Mouse (Mus musculus) adrenal gland, postnatal 10 days (tissue): ENCODE measurements at regions not wholly inside any gene's neighbourhood (a gene's known extent, or its start where the extent isn't known, plus 50 kb on each side); places are given as distances from the start of the nearest gene placed in this dataset.
"Not testable (repeated sequence)": the region's sequence is repeated elsewhere in the genome, so short reads cannot be mapped to it uniquely, and the experiment has no call there.

Experiments
- DNase-seq: peaks from one replicate; pipeline ENCODE4 v3.0.0; 2021; ENCODE audit warnings: mixed read lengths

DNA sequence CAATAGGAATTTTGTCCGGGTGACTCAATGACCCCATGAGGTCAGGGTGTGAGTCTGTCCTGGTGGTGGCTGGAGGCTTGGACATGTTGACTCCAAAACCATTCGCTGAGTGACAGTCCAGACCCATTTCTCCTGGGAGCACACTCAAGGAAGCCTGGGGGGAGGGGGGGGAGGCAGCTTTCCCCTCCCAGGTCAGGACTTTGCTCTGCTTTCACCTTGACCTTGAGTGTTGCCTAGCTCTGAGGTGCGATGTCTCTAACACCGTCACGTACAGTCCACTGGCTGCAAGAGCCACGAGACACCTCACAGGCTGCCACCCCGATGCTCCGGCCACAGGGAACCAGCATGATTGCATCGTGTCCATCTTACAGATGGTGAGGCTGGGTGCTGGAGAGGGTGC lies 127.3 kb upstream of the A430005L14Rik start:
- no peak for DNase-seq

DNA sequence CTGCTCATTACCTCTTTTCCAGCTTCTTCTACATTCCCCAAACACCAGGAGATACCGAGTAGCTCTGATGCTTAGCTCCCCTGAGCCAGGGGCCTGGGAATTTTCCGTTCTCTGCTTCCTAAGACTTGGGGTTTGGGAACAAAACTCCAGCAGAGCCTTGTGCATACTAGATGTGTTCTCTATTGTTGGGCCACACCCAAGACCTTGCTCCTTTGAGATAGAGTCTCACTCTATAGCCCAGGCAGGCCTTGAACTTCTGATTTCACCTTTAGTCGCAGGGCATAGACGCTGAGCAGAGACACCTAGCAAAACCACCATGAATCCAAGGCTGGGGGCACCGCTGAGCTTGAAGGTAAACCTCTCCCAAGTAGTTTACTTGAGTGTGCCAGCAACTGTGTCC lies 126.5 kb upstream of the A430005L14Rik start:
- DNase-seq, result no peak

DNA sequence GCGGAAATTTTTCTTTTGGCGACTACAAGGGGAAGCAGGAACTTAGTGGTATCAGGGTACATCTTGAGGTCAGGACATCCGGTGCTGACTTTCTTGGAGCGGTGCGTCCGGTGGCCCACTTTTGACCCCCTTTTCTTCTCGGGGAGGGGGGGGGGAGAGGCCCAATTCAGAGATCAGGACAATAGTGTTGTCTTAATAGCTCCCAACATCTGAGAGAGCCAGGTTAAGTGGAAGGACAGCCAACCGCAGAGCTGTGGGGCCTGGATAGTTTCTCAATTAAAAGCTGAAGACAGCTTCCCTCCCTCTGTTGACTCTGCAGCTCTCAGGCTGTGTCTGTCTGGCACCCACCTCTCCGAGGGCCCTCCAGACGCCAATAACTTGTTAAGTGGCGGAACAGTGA lies 125.8 kb upstream of the A430005L14Rik start:
- not testable (repeated sequence) for DNase-seq

DNA sequence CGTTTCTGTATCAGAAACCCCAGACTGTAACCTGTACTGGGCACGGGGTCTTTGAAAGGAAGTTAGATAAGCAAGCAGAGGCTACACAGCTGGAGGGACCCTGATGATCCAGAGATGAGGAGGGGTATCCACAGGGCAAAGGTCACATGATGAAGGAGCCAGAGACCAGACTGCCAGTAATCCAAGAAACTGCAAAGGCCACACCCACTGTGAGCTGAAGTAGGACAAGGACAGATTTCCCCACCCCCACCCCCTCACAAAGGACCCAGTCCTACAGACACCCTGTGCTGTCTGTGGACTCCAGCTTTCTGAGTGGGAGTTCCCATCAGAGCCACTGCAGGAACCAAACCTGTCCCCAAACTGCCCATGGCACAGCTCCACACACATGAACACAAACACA lies 124.9 kb upstream of the A430005L14Rik start:
- DNase-seq, result no peak

DNA sequence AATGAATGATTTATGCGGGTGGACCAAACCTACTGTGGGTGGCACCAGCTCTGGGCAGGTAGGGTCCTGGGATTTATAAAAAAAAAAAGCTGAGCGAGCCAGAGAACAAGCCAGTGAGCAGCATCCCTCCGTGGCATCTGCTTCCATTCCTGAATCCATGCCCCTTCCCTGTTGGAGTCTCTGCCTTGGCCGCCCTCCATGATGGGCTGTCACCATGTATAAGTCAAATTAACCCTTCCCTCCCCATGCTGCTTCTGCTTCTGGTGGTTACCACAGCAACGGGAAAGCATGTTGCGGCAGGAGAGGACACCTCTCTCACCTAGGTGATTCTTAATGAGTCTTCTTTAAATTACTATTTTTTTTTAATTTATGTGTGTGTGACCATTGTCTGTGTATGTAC lies 112.3 kb upstream of the A430005L14Rik start:
- DNase-seq, result no peak

DNA sequence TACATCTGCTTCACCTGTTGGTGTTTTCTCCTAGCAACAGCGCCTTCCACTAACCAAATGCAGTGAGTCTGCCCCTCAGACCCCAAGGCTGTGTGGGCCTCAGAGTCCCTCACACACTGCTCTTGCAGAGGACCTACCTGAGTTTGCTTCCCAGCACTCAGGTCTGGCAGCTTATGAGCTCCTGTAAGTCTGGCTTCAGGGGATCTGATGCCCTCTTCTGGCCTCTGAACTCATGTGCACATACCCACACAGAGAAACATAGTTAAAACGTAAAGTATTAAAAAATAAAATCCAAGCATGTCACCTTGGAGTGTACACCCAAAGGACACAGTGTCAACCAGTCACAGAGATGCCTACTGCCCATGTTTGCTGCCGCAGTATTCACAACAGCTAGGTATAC lies 108.8 kb upstream of the A430005L14Rik start:
- no peak for DNase-seq

DNA sequence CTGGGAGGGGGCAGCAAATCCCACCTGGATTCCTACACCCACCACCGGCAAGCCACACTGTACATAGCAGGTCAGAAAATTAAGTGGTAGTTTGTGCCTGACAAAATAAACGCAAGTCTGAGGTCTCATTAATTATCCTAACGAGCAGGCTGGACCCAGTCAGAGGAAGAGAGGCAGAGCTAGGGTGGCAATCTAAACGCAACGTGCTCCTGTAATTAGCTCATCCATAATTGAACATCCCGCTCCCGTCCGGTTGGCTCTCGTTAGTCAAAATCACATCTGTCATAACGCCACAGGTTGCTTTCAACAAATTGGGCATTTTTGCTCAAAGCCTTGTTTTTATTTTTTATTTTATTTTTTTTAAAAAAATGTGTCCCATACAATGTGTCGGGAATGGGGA lies 106.9 kb upstream of the A430005L14Rik start:
- DNase-seq, result no peak

DNA sequence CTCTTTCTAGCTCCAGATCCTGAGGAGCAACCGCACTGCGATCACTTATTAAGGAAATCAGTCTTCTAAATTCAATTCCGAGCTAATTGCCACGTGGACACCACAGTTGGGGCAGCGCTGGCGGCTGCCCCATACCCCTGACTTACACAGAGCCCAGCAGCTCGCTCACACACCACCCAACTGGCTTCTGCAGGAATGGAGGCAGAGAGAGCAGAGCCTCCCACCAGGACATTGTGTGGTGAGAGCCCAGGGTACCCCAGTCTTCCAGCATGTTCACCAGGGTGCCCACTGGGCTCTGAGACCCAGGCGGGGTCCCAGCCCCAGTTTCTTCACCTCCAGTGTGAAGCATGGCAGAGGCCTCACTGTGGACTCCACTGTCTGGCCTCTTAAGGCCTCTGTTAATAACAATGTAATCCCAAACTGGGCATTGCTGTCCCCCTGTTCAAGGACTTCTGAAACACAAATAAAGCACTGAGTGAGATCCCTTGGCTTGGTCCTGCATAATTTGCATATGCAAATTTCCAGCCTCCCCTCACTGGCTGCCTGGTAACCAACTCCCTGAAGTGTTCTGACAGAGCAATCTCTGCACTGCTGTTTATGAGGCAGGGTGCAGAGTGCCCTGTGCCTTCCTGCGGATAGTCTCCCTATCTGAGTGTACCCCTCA lies 102.8 kb upstream of the A430005L14Rik start:
- no peak for DNase-seq

DNA sequence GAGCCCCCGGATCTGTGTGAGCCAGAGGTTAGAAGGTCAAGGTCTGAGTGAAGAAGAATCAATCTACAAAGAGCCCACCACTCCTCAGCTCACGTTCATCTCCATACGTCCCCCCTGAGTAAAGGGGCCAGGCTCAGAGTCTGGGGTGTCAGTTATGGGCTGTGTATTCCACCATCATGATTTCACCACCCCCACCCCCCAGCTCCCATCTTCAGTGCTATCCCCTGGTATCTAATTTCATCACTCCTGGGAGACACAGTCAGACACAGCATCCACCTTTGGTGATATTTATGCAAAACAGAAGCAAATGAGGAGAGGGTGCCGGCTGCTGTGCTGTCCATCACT lies 102.3 kb upstream of the A430005L14Rik start:
- no peak for DNase-seq

DNA sequence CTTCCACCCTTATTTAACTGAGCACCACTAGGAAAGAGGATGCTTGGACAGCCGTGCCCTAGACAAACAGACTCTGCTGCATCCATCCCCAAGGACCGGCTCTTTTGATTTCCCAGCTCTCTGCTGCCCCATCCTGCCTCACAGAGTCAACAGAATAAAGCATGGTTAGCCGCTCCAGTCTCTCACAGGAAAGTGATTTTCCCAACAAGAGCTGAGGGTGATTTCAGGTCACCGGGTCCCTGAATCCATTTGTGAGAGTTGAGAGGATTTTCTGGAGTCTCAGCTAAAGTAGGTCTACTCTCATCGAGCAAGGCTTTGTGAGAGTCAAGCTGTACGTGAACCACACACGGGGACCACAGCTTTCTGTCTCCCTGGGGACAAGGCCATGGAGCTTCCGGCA lies 95.6 kb upstream of the A430005L14Rik start:
- no peak for DNase-seq

DNA sequence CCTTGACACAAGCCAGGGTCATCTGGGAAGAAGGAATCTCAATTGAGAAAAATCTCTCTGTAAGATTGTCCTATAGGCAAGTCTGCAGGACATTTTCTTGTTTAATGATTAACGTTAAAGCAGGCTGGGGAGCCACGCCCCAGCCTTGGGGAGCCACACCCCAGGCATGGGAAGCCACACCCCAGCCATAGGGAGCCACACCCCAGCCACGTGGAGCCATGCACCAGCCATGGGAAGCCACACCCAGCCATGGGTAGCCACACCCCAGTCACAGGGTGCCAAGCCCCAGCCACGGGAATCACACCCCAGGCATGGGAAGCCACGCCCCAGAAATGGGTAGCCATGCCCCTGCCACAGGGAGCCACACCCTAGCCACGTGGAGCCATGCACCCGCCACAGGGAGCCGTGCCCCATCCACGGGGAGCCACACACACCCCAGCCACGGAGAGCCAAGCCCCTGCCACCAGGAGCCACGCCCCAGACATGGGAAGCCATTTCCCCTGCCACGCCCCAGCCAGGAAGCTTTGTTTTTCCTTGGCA lies 94.8 kb upstream of the A430005L14Rik start:
- no peak for DNase-seq

DNA sequence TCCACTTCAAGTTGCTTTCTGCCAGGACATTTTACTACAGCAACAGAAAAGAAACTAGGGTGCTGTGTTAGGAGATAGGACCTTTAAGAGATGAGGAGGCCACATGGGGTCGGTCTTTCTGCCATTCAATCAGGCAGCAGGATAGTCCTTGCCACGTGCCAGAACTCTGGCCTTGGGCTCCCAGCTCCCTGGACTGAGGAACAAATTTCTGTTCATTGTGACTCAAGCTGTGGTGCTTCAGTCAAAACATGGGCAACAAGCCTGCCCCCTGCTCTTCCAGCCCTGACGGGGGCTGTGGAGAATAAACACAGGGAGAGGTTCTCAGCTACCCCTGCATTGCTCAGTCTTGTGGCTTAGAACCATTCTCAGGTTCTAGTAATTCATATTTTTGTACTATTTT lies 84.7 kb upstream of the A430005L14Rik start:
- DNase-seq, result peak; percentile 29

DNA sequence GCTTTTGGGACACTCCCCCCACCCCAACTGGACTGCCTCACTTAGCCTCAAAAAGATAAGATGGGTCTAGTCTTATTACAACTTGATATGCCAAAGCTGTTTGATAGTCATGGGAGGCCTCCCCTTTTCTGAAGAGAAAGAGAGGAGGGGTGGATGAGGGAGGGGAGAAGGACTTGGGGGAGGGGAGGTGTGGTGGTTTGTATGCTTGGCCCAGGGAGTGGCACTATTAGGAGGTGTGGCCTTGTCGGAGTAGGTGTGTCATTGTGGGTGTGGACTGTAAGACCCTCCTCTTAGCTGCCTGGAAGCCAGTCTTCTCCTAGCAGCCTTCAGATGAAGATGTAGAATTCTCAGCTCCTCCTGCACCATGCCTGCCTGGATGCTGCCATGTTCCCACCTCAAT lies 82.0 kb upstream of the A430005L14Rik start:
- DNase-seq, result not testable (repeated sequence)

DNA sequence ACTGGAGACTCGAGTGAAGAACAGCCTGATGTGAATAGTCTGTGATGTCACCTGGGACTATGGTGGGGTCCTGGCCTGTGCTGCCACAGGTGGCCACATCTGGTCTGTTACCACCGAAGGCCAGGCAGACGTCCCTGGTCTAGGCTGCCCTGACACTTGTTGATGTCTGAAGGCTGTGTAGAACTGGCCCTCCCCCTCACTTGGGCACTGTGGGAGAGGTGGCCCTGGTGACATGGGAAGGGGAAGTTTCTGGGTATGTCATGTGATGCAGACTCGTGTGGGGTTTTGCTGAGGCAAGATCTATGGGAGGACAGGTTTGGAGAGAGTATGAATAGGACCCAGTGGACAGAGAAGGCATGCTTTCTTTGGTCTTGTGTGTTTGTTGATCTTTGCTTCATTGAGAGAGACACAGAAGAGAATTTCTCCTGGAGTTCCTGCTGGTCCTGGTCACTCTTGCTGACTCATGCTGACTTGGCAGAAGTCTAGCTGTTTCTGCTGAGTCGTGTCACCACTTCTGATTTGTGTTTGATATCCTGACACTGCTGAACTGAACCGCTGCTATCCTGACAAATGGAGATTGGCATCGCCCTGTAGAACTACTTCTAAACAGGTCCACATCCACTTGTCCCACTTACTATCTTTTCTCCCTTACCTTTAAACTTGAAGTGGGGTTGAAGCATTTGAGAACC lies 79.9 kb upstream of the A430005L14Rik start:
- DNase-seq, result peak; percentile 21

DNA sequence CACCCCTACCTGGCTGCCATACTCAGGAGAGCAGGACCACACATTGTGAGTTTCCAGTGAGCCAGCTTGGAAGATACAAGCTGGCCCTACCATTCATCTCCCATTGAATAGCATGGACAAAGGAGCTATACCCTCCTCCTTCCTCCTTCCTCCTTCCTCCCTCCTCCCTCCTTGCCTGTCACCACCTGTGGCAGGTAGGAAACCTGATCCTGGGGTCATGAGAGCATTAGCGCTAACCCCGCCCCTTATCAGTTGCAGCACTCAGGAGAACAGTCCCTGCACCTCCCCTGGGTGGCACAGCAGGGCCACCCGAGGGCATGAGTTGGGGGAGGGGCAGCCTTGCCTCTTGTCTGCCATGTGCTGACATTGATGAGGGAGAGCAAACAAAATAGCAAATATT lies 74.0 kb upstream of the A430005L14Rik start:
- no peak for DNase-seq

DNA sequence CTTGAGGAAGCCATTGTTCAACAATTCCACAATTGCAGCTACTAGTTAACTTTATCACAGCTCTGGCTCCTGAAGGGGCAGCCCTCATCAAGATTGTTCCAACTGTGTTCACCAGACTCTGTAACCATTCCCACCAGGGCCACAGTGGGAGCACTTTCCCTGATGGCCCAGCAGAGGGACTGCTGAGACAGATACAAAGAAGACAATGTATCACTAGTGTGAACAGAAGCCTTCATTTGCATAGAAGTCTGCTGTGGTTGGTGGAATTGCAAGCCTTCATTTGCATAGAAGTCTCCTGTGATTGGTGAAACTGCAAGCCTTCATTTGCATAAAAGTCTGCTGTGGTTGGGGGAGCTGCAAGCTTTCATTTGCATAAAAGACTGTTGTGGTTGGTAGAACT lies 73.0 kb upstream of the A430005L14Rik start:
- no peak for DNase-seq

DNA sequence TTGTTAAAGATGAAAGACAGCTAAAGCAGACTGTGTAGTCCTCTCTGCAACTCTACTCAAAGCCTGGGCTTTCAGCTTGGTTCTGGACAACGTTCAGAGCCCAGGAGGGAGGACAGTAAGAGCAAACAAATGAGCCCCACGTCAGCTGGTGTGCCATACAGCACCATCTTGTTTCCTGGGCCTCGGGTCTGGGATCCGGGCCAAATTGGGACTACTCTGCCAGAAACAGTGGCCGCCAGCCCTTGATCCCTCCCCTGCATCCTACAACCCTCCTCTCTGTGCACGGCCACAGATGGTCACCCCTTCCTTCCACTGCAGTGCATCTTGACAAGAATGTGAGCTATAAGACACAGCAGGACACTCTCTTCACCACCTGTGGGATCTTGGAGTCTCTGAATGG lies 71.2 kb upstream of the A430005L14Rik start:
- no peak for DNase-seq

DNA sequence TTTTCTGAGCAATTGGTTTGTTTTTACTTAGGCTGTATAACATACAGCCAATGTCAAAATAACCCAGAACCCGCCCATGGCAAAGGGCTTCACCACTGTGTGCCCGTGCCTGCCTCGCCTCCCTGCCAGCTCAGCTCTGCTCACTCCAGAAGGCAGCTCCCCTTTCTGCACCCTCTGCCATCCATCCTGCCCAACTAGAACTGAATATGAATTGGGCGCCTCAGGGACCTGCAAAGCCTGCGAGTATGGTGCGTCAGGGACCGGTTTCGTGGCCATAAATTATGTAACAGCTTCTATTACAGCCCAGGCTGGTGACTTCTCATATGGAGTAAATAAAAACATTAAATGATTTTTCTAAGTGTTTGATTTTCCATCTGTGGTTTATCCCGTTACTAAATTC lies 66.9 kb upstream of the A430005L14Rik start:
- DNase-seq, result no peak

DNA sequence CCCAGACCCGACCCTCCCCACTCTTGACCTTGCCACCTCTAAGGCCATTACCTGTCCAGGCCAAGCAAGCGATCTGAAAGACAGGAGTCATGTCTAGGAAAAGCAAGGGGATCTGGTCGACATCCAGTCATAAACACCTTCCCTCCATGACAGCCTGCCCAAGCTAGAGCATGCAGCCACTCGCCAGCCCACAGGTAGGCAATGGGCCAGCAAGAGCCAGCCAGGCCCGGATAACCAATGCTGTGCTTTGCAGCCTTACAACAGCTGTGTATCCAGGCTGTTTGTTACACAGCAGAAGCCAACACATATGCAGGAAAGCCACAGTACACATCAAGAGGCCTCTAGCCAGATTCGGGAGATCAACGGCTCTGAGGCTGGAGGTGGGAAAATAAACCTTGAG lies 57.3 kb upstream of the A430005L14Rik start:
- DNase-seq, result no peak

DNA sequence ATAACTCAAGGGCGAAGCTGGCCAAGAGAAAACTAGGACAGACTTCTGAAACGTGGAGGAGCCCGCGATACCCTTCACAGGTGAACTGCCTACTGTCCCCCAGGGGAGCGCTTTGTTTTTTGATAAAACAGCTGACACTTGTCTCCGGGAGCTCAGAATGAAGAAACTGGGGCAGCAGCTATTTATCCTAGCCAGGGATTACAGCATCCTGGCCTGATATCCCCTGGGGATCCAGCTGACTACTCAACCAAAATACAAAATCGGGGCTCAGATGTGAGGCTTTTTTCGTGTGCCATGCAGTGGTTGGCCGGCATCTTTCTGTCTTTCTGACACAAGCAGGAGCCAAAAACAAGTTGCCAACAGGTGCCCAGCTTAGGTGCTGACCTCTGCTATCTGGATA lies 52.0 kb upstream of the A430005L14Rik start:
- no peak for DNase-seq

DNA sequence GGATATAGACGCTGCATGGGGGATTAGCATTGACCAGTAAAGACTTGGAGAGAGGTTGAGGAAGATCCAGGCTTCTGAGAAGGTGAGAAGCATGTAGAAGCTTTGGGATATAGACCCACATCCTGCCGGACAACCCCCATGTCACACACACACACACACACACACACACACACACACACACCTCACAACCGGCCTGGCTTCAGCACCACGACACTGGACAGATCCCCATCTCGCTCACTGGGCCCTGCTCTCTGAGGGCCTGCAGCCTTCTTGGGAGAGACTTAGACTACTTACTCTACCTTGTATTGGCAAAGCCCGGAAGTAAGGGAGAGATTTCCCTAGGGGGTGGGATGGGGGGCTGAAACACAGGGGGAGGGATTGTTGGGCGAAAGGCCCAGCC lies 51.5 kb upstream of the A430005L14Rik start:
- DNase-seq, result peak; percentile 14
